Mouse (Mus musculus) liver, embryonic 15.5 days (tissue): Measurements from ENCODE around the gene Calb2. TPM values are rescaled to one million over a fixed set of nuclear protein-coding genes. Genes with fewer than 3 reads are reported as not detected.

Experiments
- ATAC-seq: fragments of 200-750 bp; cut with Nextera tagmentation; 2 replicates; pipeline ENCODE4 v1.8.0; 2017; ENCODE audit warnings: moderate number of reproducible peaks, mild to moderate bottlenecking, moderate library complexity; ENCODE audit not compliant: insufficient read depth
- H3K27ac ChIP-seq: fragments of 300-500 bp; sonication (generic); replicated peaks from 2 replicates; pipeline ENCODE4 v1.5.1; 2015; ENCODE audit warnings: mild to moderate bottlenecking, inconsistent platforms
- H3K27me3 ChIP-seq: fragments of 300-500 bp; sonication (generic); 2 replicates; pipeline ENCODE4 v1.6.1; 2015; ENCODE audit warnings: mild to moderate bottlenecking, inconsistent platforms
- H3K36me3 ChIP-seq: fragments of 300-500 bp; sonication (generic); replicated peaks from 2 replicates; pipeline ENCODE4 v1.6.1; 2015; ENCODE audit warnings: moderate library complexity, mild to moderate bottlenecking, inconsistent platforms
- H3K4me1 ChIP-seq: fragments of 300-500 bp; sonication (generic); replicated peaks from 2 replicates; pipeline ENCODE4 v1.6.1; 2015; ENCODE audit warnings: inconsistent platforms
- H3K4me2 ChIP-seq: fragments of 300-500 bp; sonication (generic); 2 replicates; pipeline ENCODE4 v1.6.1; 2015; ENCODE audit warnings: moderate library complexity, mild to moderate bottlenecking, inconsistent platforms
- H3K4me3 ChIP-seq: fragments of 300-500 bp; sonication (generic); replicated peaks from 2 replicates; pipeline ENCODE4 v1.5.1; 2015; ENCODE audit warnings: mild to moderate bottlenecking, inconsistent platforms
- H3K9ac ChIP-seq: fragments of 300-500 bp; sonication (generic); 2 replicates; pipeline ENCODE4 v1.6.1; 2015; ENCODE audit warnings: moderate library complexity, mild to moderate bottlenecking, inconsistent platforms
- H3K9me3 ChIP-seq: fragments of 300-500 bp; sonication (generic); replicated peaks from 2 replicates; pipeline ENCODE4 v1.6.1; 2016; ENCODE audit warnings: inconsistent platforms
- WGBS: fragments of 180-500 bp; shearing (Covaris S2); methylation state at CpG from one replicate; pipeline ENCODE4 v1.1.7; 2015; ENCODE audit warnings: mixed read lengths; ENCODE audit not compliant: insufficient replicate concordance; 5-methylcytosine and 5-hydroxymethylcytosine counted together
- polyA plus RNA-seq: library from polyadenylated mRNA; unstranded; fragments of >200 nt; fragmentation: Nextera tagmentation; extraction: Ambion mirVana; gene quantifications from 2 replicates; pipeline ENCODE4 v1.2.1, GENCODE M21; 2015

Gene Calb2
- polyA plus RNA-seq, result not detected in 2 replicates

GRCm38 (mm10) chr8:110168046-110168445 lies at the start of gene Calb2:
Gene Calb2 (minus strand): TSS chr8:110168210.
- no peak for ATAC-seq
- WGBS, result 2% methylated on average over 33 of the region's 33 CpGs
- no peaks in the 10 kb centered on the region for H3K9me3 ChIP-seq
- H3K9ac ChIP-seq, result no peak within 1 kb of the TSS
- H3K27me3 ChIP-seq, result peaks cover 35% of the 10 kb centered on the region
- H3K27ac ChIP-seq, result no peak within 1 kb of the TSS
- H3K4me1 ChIP-seq, result no peaks in the 10 kb centered on the region
- H3K4me2 ChIP-seq, result no peak within 1 kb of the TSS
- no peaks in the 10 kb centered on the region for H3K36me3 ChIP-seq
- no peak within 1 kb of the TSS for H3K4me3 ChIP-seq

DNA sequence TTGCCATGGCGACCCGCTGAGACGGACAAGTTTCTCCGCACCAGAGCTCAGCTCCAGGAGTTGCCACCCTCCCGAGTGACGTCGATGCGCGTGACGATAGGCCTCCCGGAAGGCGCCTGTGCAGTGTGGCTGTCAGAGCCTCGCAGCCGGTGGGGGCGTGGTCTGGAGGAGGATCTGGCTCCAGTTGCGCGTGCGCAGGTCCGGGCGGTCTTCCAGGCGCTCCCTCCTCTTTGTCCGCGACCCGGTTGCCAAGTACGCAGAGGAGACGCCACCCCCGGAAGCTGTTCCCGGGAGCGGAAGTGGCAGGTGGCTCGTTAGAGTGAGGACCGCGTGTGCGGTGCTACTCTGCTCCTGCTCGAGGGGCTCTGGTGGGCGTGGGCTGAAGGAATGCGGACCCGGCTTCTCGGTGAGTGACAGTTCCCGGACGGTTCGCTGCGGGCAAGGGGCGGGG lies 49.7 kb upstream of the Calb2 start:
- Histone ChIP-seq H3K27ac (no peak overlapping the region), H3K4me1 (peaks cover 22% of the 10 kb centered on the region), H3K9me3 (no peaks in the 10 kb centered on the region), H3K36me3 (peaks cover 25% of the 10 kb centered on the region), H3K4me2 (peak overlapping the region; percentile 88), H3K27me3 (no peaks in the 10 kb centered on the region), H3K4me3 (peak overlapping the region; percentile 71), H3K9ac (peak overlapping the region; percentile 30; the same call in 1 of the 2 replicates)
- peak; percentile 98 for ATAC-seq
- under 1% methylated on average over 43 of the region's 43 CpGs for WGBS

DNA sequence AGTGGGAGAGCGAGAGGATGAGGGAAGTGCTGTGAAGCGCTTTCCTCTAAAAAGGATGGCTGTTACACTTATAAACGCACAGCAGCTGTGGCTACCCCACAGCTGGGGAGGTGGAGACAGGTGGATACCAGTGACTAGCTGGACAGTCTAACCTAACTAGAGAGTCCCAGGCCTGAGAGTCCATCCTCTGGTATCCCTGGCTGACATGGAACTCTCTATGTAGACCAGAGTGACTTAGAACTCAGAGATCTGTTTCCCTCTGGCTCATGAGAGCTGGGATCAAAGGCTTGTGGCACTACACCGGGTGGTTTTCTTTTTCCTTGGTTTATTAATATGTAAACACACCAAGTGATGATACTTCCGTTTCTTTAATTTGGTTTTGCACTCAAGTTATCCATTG lies 49.2 kb upstream of the Calb2 start:
- Histone ChIP-seq H3K9ac (0 out of 2 replicates have a peak overlapping the region, but pooled peaks have one; percentile 3), H3K27me3 (no peaks in the 10 kb centered on the region), H3K27ac (no peak overlapping the region), H3K4me1 (peaks cover 22% of the 10 kb centered on the region), H3K4me2 (peak overlapping the region; percentile 88), H3K9me3 (no peaks in the 10 kb centered on the region), H3K4me3 (peak overlapping the region; percentile 71), H3K36me3 (peaks cover 20% of the 10 kb centered on the region)
- 33% methylated on average over 5 of the region's 5 CpGs for WGBS
- ATAC-seq, result no peak; the same call in 1 of the 2 replicates

DNA sequence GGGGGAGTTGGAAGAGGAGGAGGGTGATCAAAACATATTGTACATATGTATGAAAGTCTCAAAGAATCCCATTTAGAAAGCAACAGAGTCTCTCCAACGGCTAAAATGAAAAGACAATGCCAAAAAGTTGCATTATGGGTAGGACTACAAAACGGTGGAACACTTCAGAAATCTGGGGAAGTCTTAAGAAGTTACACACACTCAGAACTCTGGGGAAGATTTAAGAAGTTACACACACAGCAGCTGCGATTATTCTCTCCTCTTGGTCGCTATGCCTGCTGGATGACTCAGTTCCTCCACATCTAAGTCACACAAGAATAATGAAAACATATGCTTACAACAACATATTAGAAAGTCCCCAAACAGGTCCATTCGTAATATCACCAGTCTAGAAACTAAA lies 48.2 kb upstream of the Calb2 start:
- Histone ChIP-seq H3K27me3 (no peaks in the 10 kb centered on the region), H3K4me1 (peaks cover 22% of the 10 kb centered on the region), H3K4me3 (no peak overlapping the region), H3K9me3 (no peaks in the 10 kb centered on the region), H3K27ac (no peak overlapping the region), H3K9ac (no peak overlapping the region), H3K36me3 (peaks cover 10% of the 10 kb centered on the region), H3K4me2 (no peak overlapping the region)
- WGBS, result 55% methylated on average over 5 of the region's 5 CpGs
- ATAC-seq, result no peak

GRCm38 (mm10) chr8:110215365-110215764 lies 47.4 kb upstream of the Calb2 start, which contains the start of gene Cmtr2:
Gene Cmtr2 (plus strand): TSS chr8:110215665.
- Histone ChIP-seq H3K4me2 (no peak within 1 kb of the TSS), H3K27me3 (no peaks in the 10 kb centered on the region), H3K4me3 (no peak within 1 kb of the TSS), H3K27ac (no peak within 1 kb of the TSS), H3K36me3 (peaks cover 1% of the 10 kb centered on the region; the same call in 1 of the 2 replicates), H3K9ac (no peak within 1 kb of the TSS), H3K4me1 (peaks cover 22% of the 10 kb centered on the region), H3K9me3 (no peaks in the 10 kb centered on the region)
- WGBS, result 63% methylated on average over 7 of the region's 7 CpGs
- ATAC-seq, result no peak

DNA sequence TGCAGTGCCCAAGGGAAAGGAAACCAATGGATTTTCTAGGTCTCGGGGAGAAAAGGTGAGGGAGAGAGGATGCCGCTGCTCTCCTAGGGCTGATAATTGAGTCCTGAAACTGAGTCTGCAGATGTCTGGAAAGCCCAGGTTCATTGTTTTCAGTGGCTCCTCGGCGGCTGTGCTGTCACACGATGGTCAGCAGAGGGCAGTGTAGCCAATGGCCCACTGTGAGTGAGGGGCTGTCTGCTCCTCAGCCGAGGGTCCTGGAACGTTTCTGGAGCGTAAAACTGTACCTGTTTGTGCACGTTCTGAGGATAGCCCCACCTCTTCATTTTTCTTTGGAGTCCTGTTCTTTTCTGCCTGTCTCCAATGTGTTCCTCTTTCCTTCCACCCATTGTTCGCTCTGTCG lies 33.8 kb upstream of the Calb2 start:
- Histone ChIP-seq H3K9ac (no peak overlapping the region), H3K4me2 (no peak overlapping the region), H3K9me3 (no peaks in the 10 kb centered on the region), H3K4me1 (no peaks in the 10 kb centered on the region), H3K4me3 (no peak overlapping the region), H3K27me3 (no peaks in the 10 kb centered on the region), H3K27ac (no peak overlapping the region), H3K36me3 (no peaks in the 10 kb centered on the region)
- 25% methylated on average over 11 of the region's 11 CpGs for WGBS
- ATAC-seq, result no peak

DNA sequence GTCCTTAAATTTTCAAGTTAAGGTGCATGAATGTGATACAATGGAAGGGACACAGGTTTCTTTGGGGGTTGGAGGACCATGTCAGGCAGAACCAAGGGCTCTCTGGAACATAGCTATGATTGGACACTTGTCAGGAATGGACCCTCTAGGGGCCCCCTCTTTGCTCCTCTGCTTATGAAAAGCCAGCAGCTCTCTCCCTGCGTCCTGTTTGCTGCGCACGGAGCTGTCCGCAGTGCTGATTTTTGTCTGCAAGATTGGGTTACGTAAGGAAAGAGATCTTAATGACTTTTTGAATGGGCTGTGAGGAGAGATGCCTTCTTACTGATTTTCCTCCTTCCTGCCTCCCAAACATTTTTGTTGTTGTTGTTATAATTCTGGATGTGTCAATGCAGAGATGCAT lies 28.7 kb upstream of the Calb2 start:
- H3K27me3 ChIP-seq, result no peaks in the 10 kb centered on the region
- no peaks in the 10 kb centered on the region for H3K9me3 ChIP-seq
- H3K9ac ChIP-seq, result no peak overlapping the region
- no peak overlapping the region for H3K4me2 ChIP-seq
- H3K27ac ChIP-seq, result no peak overlapping the region
- no peaks in the 10 kb centered on the region for H3K4me1 ChIP-seq
- WGBS, result 4% methylated on average over 5 of the region's 5 CpGs
- no peaks in the 10 kb centered on the region for H3K36me3 ChIP-seq
- ATAC-seq, result no peak
- H3K4me3 ChIP-seq, result no peak overlapping the region

DNA sequence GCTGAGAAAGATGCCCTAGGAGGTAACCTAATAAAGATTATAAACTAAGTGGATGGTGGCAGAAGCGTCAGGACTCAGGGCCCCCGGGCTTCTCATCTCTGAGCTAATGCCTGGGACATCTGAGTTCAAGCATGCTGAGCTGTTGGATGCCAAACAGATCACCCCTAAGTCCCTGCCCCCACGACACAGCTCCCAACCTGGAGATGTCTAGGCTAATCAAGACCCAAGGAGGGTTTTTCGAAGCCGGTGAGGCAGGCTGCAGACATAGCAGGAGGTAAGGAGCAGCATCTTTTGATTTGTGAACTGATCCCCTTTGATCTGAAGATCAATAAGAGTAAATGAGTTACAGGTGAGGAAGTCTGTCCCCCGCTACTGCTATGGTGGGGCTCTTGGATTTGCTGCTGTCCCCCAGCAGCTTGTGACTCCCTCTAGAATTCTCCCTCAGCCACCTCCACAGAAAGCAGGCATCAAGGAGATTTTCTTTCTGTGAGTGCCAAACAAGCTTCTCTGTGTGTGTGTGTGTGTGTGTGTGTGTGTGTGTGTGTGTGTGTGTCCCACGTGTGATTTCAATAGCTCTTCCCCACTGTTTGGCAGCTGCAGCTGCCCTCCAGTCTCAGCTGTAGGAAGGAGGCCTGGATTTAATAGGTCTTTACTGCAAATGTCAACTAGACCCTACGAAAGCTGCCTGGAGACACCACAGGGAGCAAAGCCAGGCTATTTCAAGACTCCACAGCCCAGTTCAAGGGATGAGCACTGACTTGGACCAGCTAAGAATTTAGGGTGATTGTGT lies 21.1 kb upstream of the Calb2 start:
- WGBS, result 20% methylated on average over 8 of the region's 8 CpGs
- no peaks in the 10 kb centered on the region for H3K36me3 ChIP-seq
- H3K27me3 ChIP-seq, result no peaks in the 10 kb centered on the region
- H3K4me2 ChIP-seq, result no peak overlapping the region
- no peak overlapping the region for H3K27ac ChIP-seq
- H3K4me3 ChIP-seq, result no peak overlapping the region
- H3K9ac ChIP-seq, result no peak overlapping the region
- ATAC-seq, result no peak
- H3K9me3 ChIP-seq, result no peaks in the 10 kb centered on the region
- H3K4me1 ChIP-seq, result no peaks in the 10 kb centered on the region

GRCm38 (mm10) chr8:110185538-110185937 lies 17.5 kb upstream of the Calb2 start:
- ATAC-seq, result no peak

DNA sequence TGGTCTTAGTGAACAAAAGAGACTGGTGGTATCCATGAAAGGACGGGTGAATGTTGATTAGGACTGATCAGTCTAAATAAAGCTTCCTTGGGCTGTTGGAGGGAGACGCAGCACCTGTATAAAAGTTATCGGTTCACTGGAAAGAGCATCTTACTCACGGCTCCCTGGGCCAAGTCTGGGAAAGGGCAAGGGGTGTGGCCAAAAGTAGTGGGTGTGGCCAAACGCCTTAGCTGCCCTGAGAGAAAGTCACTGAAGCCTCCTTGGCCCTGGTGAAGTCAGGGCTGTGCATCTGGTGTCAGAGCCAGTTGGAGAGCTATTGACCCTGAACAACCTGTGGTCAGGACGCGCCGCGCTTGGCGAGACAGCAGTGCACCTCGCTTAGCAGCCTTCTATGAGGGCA lies 15.7 kb upstream of the Calb2 start:
- Histone ChIP-seq H3K4me3 (no peak overlapping the region), H3K9me3 (no peaks in the 10 kb centered on the region), H3K27ac (no peak overlapping the region), H3K36me3 (no peaks in the 10 kb centered on the region), H3K9ac (no peak overlapping the region), H3K4me1 (no peaks in the 10 kb centered on the region), H3K27me3 (no peaks in the 10 kb centered on the region; the same call in 1 of the 2 replicates), H3K4me2 (no peak overlapping the region)
- WGBS, result 22% methylated on average over 11 of the region's 11 CpGs
- no peak for ATAC-seq

More at GRCm38 (mm10) chr8:110185538-110185937, 17.5 kb upstream of the Calb2 start:
- Histone ChIP-seq H3K27ac (no peak overlapping the region), H3K4me2 (no peak overlapping the region), H3K9ac (no peak overlapping the region), H3K4me1 (no peaks in the 10 kb centered on the region), H3K36me3 (no peaks in the 10 kb centered on the region), H3K27me3 (no peaks in the 10 kb centered on the region; the same call in 1 of the 2 replicates), H3K4me3 (no peak overlapping the region), H3K9me3 (no peaks in the 10 kb centered on the region)
- WGBS, result 59% methylated on average over 4 of the region's 4 CpGs

- H3K4me2 ChIP-seq, result no peak overlapping the region
- 75% methylated on average over 11 of the region's 11 CpGs for WGBS
Measured at GRCm38 (mm10) chr8:110182735-110183367, 14.8 kb upstream of the Calb2 start.

More at GRCm38 (mm10) chr8:110182735-110183367, 14.8 kb upstream of the Calb2 start:
- H3K36me3 ChIP-seq, result no peaks in the 10 kb centered on the region
- no peak overlapping the region for H3K27ac ChIP-seq
- peaks cover under 1% of the 10 kb centered on the region; the same call in 1 of the 2 replicates for H3K27me3 ChIP-seq
- H3K4me3 ChIP-seq, result no peak overlapping the region
- ATAC-seq, result no peak
- no peaks in the 10 kb centered on the region for H3K9me3 ChIP-seq
- no peaks in the 10 kb centered on the region for H3K4me1 ChIP-seq
- no peak overlapping the region for H3K9ac ChIP-seq
